Mouse (Mus musculus) forebrain, embryonic 11.5 days (tissue): ENCODE measurements around the gene Lgals3bp. TPM values are rescaled to one million over a fixed set of nuclear protein-coding genes. Genes with fewer than 3 reads are reported as not detected.

Experiments used
- ATAC-seq: fragments of 200-750 bp; cut with Nextera tagmentation; replicated peaks from 2 replicates; pipeline ENCODE4 v1.8.0; 2017; ENCODE audit warnings: moderate TSS enrichment; ENCODE audit not compliant: low FRiP score
- DNase-seq: peaks from one replicate; pipeline ENCODE4 v3.0.0-alpha.2; 2017; ENCODE audit warnings: low spot score
- H3K27ac ChIP-seq: fragments of 300-500 bp; sonication (generic); 2 replicates; pipeline ENCODE4 v1.5.1; 2014; ENCODE audit warnings: low read depth, low read length
- H3K27me3 ChIP-seq: fragments of 300-500 bp; sonication (generic); 2 replicates; pipeline ENCODE4 v1.6.1; 2014; ENCODE audit warnings: mild to moderate bottlenecking, low read length, mixed read lengths; ENCODE audit not compliant: control insufficient read depth, insufficient read depth
- H3K36me3 ChIP-seq: fragments of 300-500 bp; sonication (generic); 2 replicates; pipeline ENCODE4 v1.6.1; 2014; ENCODE audit warnings: mild to moderate bottlenecking, low read length, moderate library complexity, mixed read lengths; ENCODE audit not compliant: control insufficient read depth, insufficient read depth
- H3K4me1 ChIP-seq: fragments of 300-500 bp; sonication (generic); replicated peaks from 2 replicates; pipeline ENCODE4 v1.6.1; 2014; ENCODE audit warnings: low read length, mixed read lengths; ENCODE audit not compliant: control insufficient read depth, insufficient read depth
- H3K4me2 ChIP-seq: fragments of 300-500 bp; sonication (generic); 2 replicates; pipeline ENCODE4 v1.6.1; 2014; ENCODE audit warnings: low read depth, mild to moderate bottlenecking, low read length, moderate library complexity, mixed read lengths; ENCODE audit not compliant: severe bottlenecking
- H3K4me3 ChIP-seq: fragments of 300-500 bp; sonication (generic); 2 replicates; pipeline ENCODE4 v1.5.1; 2014; ENCODE audit warnings: low read depth, low read length
- H3K9ac ChIP-seq: fragments of 300-500 bp; sonication (generic); 2 replicates; pipeline ENCODE4 v1.6.1; 2014; ENCODE audit warnings: low read length
- H3K9me3 ChIP-seq: fragments of 300-500 bp; sonication (generic); 2 replicates; pipeline ENCODE4 v1.6.1; 2016; ENCODE audit warnings: low read length, mixed read lengths; ENCODE audit not compliant: control insufficient read depth
- WGBS: fragments of 180-500 bp; shearing (Covaris S2); extraction: QIAGEN DNeasy Blood & Tissue Kit; methylation state at CpG from one replicate; pipeline ENCODE4 v1.1.7; 2014; 5-methylcytosine and 5-hydroxymethylcytosine counted together
- polyA plus RNA-seq: library from polyadenylated mRNA; unstranded; fragments of >200 nt; fragmentation: Nextera tagmentation; extraction: Ambion mirVana; gene quantifications from 2 replicates; pipeline ENCODE4 v1.2.1, GENCODE M21; 2014

Lgals3bp gene
- polyA plus RNA-seq, 1 experiment from 2014 or later: 1.1 TPM

- DNase-seq: no peak
- Histone ChIP-seq H3K27ac (no peak overlapping the region), H3K27me3 (no peaks in the 10 kb centered on the region), H3K36me3 (no peaks in the 10 kb centered on the region; the same call in 1 of the 2 replicates), H3K4me1 (peaks cover 11% of the 10 kb centered on the region), H3K4me3 (no peak overlapping the region), H3K9me3 (no peaks in the 10 kb centered on the region), H3K9ac (no peak overlapping the region), H3K4me2 (no peak overlapping the region)
- WGBS: 86% methylated on average over 7 of the region's 7 CpGs
- no peak for ATAC-seq
Observed at GRCm38 (mm10) chr11:118416046-118416445, 14.2 kb upstream of the Lgals3bp start.

- ATAC-seq: no peak
- H3K4me1 ChIP-seq: peaks cover 11% of the 10 kb centered on the region
- DNase-seq: no peak
- H3K9ac ChIP-seq: no peak overlapping the region
- H3K9me3 ChIP-seq: no peaks in the 10 kb centered on the region
- no peak overlapping the region for H3K27ac ChIP-seq
- 90% methylated on average over 6 of the region's 6 CpGs for WGBS
- H3K4me2 ChIP-seq: no peak overlapping the region
- H3K4me3 ChIP-seq: no peak overlapping the region
- H3K27me3 ChIP-seq: no peaks in the 10 kb centered on the region
- no peaks in the 10 kb centered on the region; the same call in 1 of the 2 replicates for H3K36me3 ChIP-seq
Observed at GRCm38 (mm10) chr11:118415630-118416029, 13.7 kb upstream of the Lgals3bp start.

- ATAC-seq (no peak), DNase-seq (no peak)
- WGBS: 96% methylated on average over 5 of the region's 5 CpGs
- Histone ChIP-seq H3K4me3 (no peak overlapping the region), H3K27me3 (no peaks in the 10 kb centered on the region), H3K9me3 (no peaks in the 10 kb centered on the region), H3K4me1 (peaks cover 10% of the 10 kb centered on the region), H3K36me3 (no peaks in the 10 kb centered on the region; the same call in 1 of the 2 replicates), H3K4me2 (no peak overlapping the region), H3K9ac (no peak overlapping the region), H3K27ac (no peak overlapping the region)
Observed at GRCm38 (mm10) chr11:118414270-118414669, 12.4 kb upstream of the Lgals3bp start.

- Histone ChIP-seq H3K36me3 (no peaks in the 10 kb centered on the region; the same call in 1 of the 2 replicates), H3K9ac (no peak overlapping the region), H3K4me3 (no peak overlapping the region), H3K27ac (no peak overlapping the region), H3K27me3 (no peaks in the 10 kb centered on the region), H3K9me3 (no peaks in the 10 kb centered on the region), H3K4me2 (no peak overlapping the region), H3K4me1 (peaks cover 7% of the 10 kb centered on the region)
- ATAC-seq: no peak
- DNase-seq: no peak
- 87% methylated on average over 4 of the region's 4 CpGs for WGBS
Observed at GRCm38 (mm10) chr11:118413055-118413454, 11.2 kb upstream of the Lgals3bp start.

- 89% methylated on average over 2 of the region's 2 CpGs for WGBS
- DNase-seq: no peak
- no peak overlapping the region for H3K4me3 ChIP-seq
- no peak overlapping the region for H3K9ac ChIP-seq
- H3K27ac ChIP-seq: no peak overlapping the region
- no peaks in the 10 kb centered on the region for H3K9me3 ChIP-seq
- no peak for ATAC-seq
- H3K4me1 ChIP-seq: peaks cover 2% of the 10 kb centered on the region
- no peaks in the 10 kb centered on the region for H3K27me3 ChIP-seq
- H3K4me2 ChIP-seq: no peak overlapping the region
- H3K36me3 ChIP-seq: no peaks in the 10 kb centered on the region; the same call in 1 of the 2 replicates
Observed at GRCm38 (mm10) chr11:118412601-118413000, 10.7 kb upstream of the Lgals3bp start.

GRCm38 (mm10) chr11:118411271-118411670, 9.4 kb upstream of the Lgals3bp start:
- 89% methylated on average over 8 of the region's 8 CpGs for WGBS
- no peaks in the 10 kb centered on the region; the same call in 1 of the 2 replicates for H3K36me3 ChIP-seq

GRCm38 (mm10) chr11:118410479-118410878, 8.6 kb upstream of the Lgals3bp start:
- no peak for ATAC-seq
- H3K36me3 ChIP-seq: no peaks in the 10 kb centered on the region; the same call in 1 of the 2 replicates
- H3K27me3 ChIP-seq: no peaks in the 10 kb centered on the region
- H3K4me2 ChIP-seq: no peak overlapping the region
- no peaks in the 10 kb centered on the region for H3K4me1 ChIP-seq
- no peak for DNase-seq
- 94% methylated on average over 10 of the region's 10 CpGs for WGBS
- H3K27ac ChIP-seq: no peak overlapping the region
- no peaks in the 10 kb centered on the region for H3K9me3 ChIP-seq
- no peak overlapping the region for H3K4me3 ChIP-seq
- H3K9ac ChIP-seq: no peak overlapping the region

More at GRCm38 (mm10) chr11:118411271-118411670, 9.4 kb upstream of the Lgals3bp start:
- no peaks in the 10 kb centered on the region for H3K27me3 ChIP-seq
- H3K9ac ChIP-seq: no peak overlapping the region
- no peak overlapping the region for H3K27ac ChIP-seq
- H3K4me3 ChIP-seq: no peak overlapping the region
- no peaks in the 10 kb centered on the region for H3K9me3 ChIP-seq
- H3K4me1 ChIP-seq: no peaks in the 10 kb centered on the region
- no peak for ATAC-seq
- H3K4me2 ChIP-seq: no peak overlapping the region
- no peak for DNase-seq

GRCm38 (mm10) chr11:118410073-118410444, 8.2 kb upstream of the Lgals3bp start:
- no peak for DNase-seq
- Histone ChIP-seq H3K36me3 (no peaks in the 10 kb centered on the region; the same call in 1 of the 2 replicates), H3K9ac (no peak overlapping the region), H3K9me3 (no peaks in the 10 kb centered on the region), H3K4me2 (no peak overlapping the region), H3K27ac (no peak overlapping the region), H3K27me3 (no peaks in the 10 kb centered on the region), H3K4me1 (no peaks in the 10 kb centered on the region), H3K4me3 (no peak overlapping the region)
- ATAC-seq: no peak
- WGBS: 92% methylated on average over 1 of the region's 1 CpGs
